Mouse (Mus musculus) fibroblast of lung, adult 2 months (primary cell): ENCODE data around the gene Nnmt.

ENCODE experiments used
- DNase-seq: peaks from one replicate; pipeline ENCODE4 v3.0.0-alpha.2; 2011; ENCODE audit warnings: low read depth

Gene Nnmt

GRCm38 (mm10) chr9:48635576-48636350 lies 30.8 kb upstream of the Nnmt start:
- DNase-seq, result no peak

DNA sequence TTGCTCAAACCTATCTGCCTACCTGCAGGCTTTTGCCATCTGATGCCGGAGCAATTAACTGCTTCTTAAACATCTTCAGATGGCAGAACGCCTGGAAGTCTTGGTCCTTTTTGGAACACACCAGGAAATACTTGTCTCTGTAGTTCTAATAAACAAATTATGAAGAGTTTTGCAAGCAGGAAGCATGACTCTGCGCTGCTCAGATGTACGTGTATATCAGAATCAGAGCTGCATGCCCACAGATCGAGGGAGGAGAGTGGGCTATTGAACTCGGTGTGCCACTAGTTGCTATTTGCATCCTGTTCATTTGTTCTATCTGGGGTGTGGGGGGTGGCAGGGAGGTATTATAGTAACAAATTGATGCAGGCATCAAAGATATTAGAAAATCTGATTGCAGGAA lies 28.2 kb upstream of the Nnmt start:
- DNase-seq, result no peak

DNA sequence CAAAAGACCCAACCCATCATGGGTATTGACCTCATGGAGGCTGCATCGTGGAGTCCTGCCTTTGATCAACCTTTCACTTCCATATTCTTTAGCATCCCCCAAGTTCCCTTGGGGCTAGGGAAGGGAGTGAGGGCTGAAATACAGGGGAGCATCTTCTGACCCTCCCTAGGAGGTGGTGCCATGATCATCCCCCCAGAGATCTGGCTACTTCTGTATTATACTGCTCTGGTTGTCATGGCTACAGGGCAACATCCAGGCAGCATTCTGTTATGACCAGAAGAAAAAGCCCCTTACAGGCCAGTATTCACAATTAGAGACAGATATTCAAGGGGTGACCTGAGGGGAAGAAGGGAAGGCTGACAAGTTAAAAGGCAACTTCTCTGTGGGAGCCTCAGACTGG lies 14.3 kb upstream of the Nnmt start:
- DNase-seq, result no peak

DNA sequence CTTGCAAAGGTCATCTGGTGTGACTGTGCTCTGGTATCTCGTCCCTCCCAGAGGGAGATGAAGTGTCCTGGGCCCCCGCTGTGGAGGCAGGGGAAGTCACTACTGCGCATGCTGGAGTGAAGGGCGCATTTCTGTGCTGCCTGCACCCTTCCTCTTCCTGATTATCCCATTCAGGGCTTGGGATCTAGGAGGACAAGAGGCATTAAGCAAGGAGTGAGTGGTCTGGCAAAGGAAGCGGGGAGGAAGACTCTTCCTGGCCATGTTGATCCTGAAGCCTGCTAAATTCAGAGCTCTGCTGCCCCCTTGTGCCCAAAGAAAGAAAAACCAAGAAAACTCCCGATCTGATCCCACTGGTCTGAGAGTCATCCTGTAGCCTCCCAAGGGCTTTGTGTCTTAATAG lies 13.6 kb upstream of the Nnmt start:
- DNase-seq, result peak; percentile 82

- peak; percentile 96 for DNase-seq
Measured at GRCm38 (mm10) chr9:48618111-48618510, 13.2 kb upstream of the Nnmt start.

- DNase-seq, result no peak
Measured at GRCm38 (mm10) chr9:48617511-48618010, 12.6 kb upstream of the Nnmt start.

DNA sequence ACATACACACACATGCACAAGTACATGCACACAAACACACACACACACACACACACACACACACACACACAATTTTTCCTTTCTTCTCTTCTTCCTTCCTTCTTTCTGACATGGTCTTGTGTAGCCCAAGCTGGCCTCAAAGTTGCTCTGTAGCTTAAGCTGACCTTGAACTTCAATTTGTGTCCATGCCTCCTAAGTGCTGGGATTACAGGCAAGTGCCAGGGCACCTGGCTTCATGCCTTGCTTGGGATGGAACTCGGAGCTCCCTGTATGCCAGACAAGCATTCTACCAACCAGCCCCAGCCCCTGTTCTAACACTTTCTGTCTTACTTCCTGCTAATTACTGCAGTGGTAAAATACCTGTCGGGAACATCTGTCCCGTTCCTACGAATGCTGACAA lies 8.3 kb upstream of the Nnmt start:
- DNase-seq, result no peak

- no peak for DNase-seq
Measured at GRCm38 (mm10) chr9:48612542-48612941, 7.6 kb upstream of the Nnmt start.

- DNase-seq, result no peak
Measured at GRCm38 (mm10) chr9:48611032-48611431, 6.1 kb upstream of the Nnmt start.

- no peak for DNase-seq
Measured at GRCm38 (mm10) chr9:48609734-48610133, 4.8 kb upstream of the Nnmt start.

- no peak for DNase-seq
Measured at GRCm38 (mm10) chr9:48607417-48607816, 2.5 kb upstream of the Nnmt start.

- peak; percentile 73 for DNase-seq
Measured at GRCm38 (mm10) chr9:48606171-48606570, 1.2 kb upstream of the Nnmt start.

- no peak for DNase-seq
Measured at GRCm38 (mm10) chr9:48605697-48606096, 744 bp upstream of the Nnmt start.

DNA sequence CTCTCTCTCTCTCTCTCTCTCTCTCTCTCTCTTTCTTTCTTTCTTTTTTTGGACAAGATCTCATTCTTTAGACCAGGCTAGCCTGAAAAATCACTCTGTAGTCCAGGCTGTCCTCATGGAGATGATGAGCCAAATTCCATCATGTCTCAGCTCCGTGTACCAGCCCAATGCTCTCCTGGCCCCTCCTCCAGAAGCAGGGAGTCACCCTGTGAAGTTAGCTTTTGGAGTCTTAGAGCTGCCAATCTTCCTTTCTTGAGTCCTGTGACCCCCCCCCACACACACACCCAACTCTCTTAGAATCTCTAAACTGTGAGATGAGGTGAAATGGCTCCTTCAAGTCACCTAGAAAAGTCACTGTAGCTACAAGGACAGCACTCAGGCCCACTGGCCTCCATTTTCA lies 727 bp downstream of the Nnmt start:
- no peak for DNase-seq

GRCm38 (mm10) chr9:48600881-48601280 lies 4.1 kb downstream of the Nnmt start:
- DNase-seq, result no peak

GRCm38 (mm10) chr9:48600066-48600465 lies 4.9 kb downstream of the Nnmt start:
- DNase-seq, result no peak

DNA sequence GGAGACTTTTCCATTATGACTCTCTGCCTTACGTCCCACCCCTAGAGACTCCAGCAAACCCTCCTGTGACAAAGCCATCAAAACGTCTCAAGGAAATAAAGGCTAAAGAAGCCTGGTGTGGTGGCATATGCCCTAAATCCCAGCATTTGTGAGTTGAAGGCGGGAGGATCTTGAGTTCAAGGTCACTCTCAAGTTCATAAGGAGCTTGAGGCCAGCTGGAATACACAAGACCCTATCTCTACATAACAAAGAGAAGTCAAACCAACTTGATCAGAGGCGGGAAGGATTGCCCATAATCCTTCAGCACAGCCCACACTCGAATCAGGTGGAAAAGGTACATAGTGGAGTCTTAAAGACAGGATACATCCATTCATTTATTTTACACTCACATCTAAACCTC lies 7.5 kb downstream of the Nnmt start:
- no peak for DNase-seq

GRCm38 (mm10) chr9:48596924-48597323 lies 8.0 kb downstream of the Nnmt start:
- DNase-seq, result no peak

- no peak for DNase-seq
Measured at GRCm38 (mm10) chr9:48593915-48594314, 11.0 kb downstream of the Nnmt start.

DNA sequence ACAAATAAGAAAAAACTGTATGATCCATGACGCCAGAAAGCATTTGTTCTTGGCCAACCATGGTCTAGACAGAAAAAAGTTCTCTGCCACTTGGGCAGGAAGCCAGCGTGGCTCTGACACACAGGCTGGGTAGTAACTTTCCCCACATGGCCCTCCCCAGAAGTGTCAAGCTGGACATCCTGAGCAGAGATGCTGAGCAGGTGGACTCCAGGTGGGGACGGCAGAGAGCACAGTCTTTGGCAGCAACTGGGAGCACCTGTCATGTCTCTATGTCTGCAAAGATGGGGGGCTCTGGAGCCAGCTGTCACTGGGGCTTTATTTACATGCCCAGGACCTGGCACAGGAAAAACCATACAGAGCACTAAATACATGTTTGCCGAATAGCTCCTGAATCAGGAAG lies 14.3 kb downstream of the Nnmt start:
- DNase-seq, result no peak

DNA sequence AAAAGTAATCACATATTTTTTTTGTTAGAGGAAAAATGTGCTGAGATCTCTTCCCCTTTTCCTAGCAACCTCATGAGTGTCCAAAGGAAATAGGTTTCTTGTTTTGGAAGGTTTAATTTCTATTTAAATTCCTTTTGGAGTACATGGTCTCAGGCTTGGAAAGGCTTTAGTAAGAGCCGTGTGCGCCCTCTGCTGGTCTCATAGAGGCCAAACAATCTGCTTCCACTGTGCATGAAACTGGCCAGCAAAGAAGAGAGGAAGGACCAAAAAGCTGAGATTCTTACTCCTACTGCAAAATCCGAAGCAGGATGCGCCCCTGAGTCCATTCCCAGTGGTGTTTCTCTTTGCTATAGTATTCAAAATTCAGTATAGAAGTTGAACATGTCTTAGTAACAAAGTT lies 18.6 kb downstream of the Nnmt start:
- DNase-seq, result peak; percentile 48

- DNase-seq, result no peak
Measured at GRCm38 (mm10) chr9:48580808-48581207, 24.1 kb downstream of the Nnmt start.

DNA sequence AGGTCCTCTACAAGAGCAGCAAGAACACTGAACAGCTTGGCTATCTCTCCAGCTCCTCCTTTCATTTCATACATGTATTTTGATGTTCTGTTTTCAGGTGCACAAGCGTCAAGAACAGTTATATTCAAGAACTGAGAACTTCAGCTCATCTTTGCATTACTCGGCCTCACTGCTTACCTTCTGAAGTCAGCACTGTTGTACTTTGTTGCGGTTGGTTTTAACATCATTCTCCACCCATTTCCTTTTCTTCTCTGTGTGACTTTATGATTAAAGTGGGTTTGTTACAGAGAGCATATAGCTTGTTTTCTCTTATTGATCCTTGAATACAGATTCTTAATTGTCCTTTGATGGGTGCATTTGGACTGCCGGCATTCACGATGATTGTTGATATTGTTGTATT lies 42.6 kb downstream of the Nnmt start:
- DNase-seq, result no peak

DNA sequence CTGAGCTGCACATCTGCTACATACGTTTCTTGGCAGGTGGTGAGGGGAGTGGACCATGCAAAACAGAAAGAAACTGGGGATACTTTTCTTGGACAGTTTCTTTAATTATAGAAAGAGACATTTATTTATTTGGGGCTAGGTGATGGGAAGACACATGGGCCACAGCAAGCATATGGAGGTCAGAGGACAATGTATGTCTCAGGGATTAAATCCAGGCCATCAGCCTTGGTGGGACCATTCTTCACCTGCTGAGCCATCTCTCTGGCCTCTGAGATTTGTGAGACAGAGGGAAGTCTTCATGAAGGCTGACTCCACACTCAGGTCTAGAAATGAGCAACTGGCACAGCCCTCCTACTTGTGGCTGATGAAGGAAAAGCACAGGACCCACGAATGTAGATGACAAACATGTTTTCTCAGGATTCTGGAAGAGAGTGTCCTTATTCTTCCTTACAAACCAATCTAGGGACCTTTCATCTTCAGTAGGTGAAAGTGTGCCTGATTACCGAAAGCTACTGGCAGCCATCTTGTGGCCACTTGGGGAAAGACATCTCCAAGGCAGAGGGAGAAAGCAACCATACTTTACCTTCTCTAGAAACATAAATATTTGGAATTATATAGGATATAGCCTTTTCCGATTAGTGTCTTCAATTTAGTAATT lies 45.3 kb downstream of the Nnmt start:
- peak; percentile 14 for DNase-seq
